ENCODE assay signal across 8 mouse cellular contexts in genomic region chr6:88136201-88136631, GRCm38 (mm10). TPM values are rescaled to one million over a fixed set of nuclear protein-coding genes. Genes with fewer than 3 reads are reported as not detected.
DNase-seq lines count a peak whose midpoint lies in the region; ATAC-seq and TF ChIP-seq lines count a peak whose summit lies in the region.

No protein-coding gene starts in this region.

- TF ChIP-seq CTCF in ES-Bruce4 (IDR thresholded peaks at IDR 0.05; ENCODE audit: low read depth, low read length) = no peak

- TF ChIP-seq EP300 in ES-Bruce4 (IDR thresholded peaks at IDR 0.05; ENCODE audit: insufficient read depth, low read depth, low read length) = no peak

- peak; percentile 52 for ATAC-seq in common myeloid progenitor, adult 5-6 weeks (replicated peaks; ENCODE audit: low read depth, poor library complexity, severe bottlenecking)
- ATAC-seq in heart, embryonic 14.5 days (ENCODE audit: insufficient number of reproducible peaks, insufficient read depth, low FRiP score, low read depth) = no peak
- ATAC-seq in limb, embryonic 12.5 days (ENCODE audit: insufficient number of reproducible peaks, insufficient read depth, low FRiP score, low TSS enrichment, low read depth) = no peak
- no peak for ATAC-seq in midbrain, embryonic 14.5 days (ENCODE audit: low FRiP score, low TSS enrichment)
- ATAC-seq in activated CD4-positive, CD25-positive, alpha-beta regulatory T cell, adult 4 months = no peak

- no peak overlapping the region for H3K9ac ChIP-seq in ES-Bruce4 (ENCODE audit: low read depth, poor library complexity, severe bottlenecking)
- 0 out of 2 replicates have a peak overlapping the region, but pooled peaks have one; percentile 34 for H3K9ac ChIP-seq in heart, embryonic 14.5 days (ENCODE audit: low read length)
- no peak overlapping the region for H3K9ac ChIP-seq in limb, embryonic 12.5 days (replicated peaks)
- peak overlapping the region; percentile 34; the same call in 1 of the 2 replicates for H3K9ac ChIP-seq in midbrain, embryonic 14.5 days (replicated peaks; ENCODE audit: low read length)

- H3K9me3 ChIP-seq in ES-Bruce4 (replicated peaks; ENCODE audit: control insufficient read depth, insufficient read depth, low read length, poor library complexity, severe bottlenecking) = no peaks in the 10 kb centered on the region
- no peaks in the 10 kb centered on the region for H3K9me3 ChIP-seq in heart, embryonic 14.5 days (ENCODE audit: control insufficient read depth, low read length)
- H3K9me3 ChIP-seq in limb, embryonic 12.5 days = no peaks in the 10 kb centered on the region
- H3K9me3 ChIP-seq in midbrain, embryonic 14.5 days (ENCODE audit: control insufficient read depth, low read length) = no peaks in the 10 kb centered on the region

- peak overlapping the region; percentile 61 for H3K4me2 ChIP-seq in heart, embryonic 14.5 days (ENCODE audit: low read length)
- H3K4me2 ChIP-seq in limb, embryonic 12.5 days = peak overlapping the region; percentile 47
- peak overlapping the region; percentile 42 for H3K4me2 ChIP-seq in midbrain, embryonic 14.5 days (ENCODE audit: low read length)

- 22% methylated on average over 15 of the region's 15 CpGs for WGBS in heart, embryonic 14.5 days
- 34% methylated on average over 15 of the region's 15 CpGs for WGBS in limb, embryonic 12.5 days
- 24% methylated on average over 15 of the region's 15 CpGs for WGBS in midbrain, embryonic 14.5 days

- DNase-seq in midbrain, embryonic 14.5 days = peak; percentile 53
- DNase-seq in c-Kit-positive CD71-positive TER-119-positive erythroid progenitor cells, embryonic 14.5 days (ENCODE audit: low spot score) = no peak
- DNase-seq in layer of hippocampus, postnatal 10 days (ENCODE audit: low spot score in 2 of 2) = no peak

- H3K36me3 ChIP-seq in ES-Bruce4 (ENCODE audit: control insufficient read depth, insufficient read depth, low read length, poor library complexity, severe bottlenecking) = no peaks in the 10 kb centered on the region
- no peaks in the 10 kb centered on the region for H3K36me3 ChIP-seq in heart, embryonic 14.5 days (ENCODE audit: control insufficient read depth, insufficient read depth, low read length)
- H3K36me3 ChIP-seq in limb, embryonic 12.5 days = no peaks in the 10 kb centered on the region
- H3K36me3 ChIP-seq in midbrain, embryonic 14.5 days (ENCODE audit: control insufficient read depth, insufficient read depth, low read length) = no peaks in the 10 kb centered on the region

- no peaks in the 10 kb centered on the region for H3K27me3 ChIP-seq in ES-Bruce4 (ENCODE audit: control insufficient read depth, insufficient read depth, low read length, poor library complexity, severe bottlenecking)
- H3K27me3 ChIP-seq in heart, embryonic 14.5 days (ENCODE audit: control insufficient read depth, insufficient read depth, low read length) = peaks cover 47% of the 10 kb centered on the region
- H3K27me3 ChIP-seq in limb, embryonic 12.5 days = peaks cover 21% of the 10 kb centered on the region
- H3K27me3 ChIP-seq in midbrain, embryonic 14.5 days (ENCODE audit: control insufficient read depth, insufficient read depth, low read length) = no peaks in the 10 kb centered on the region

- H3K27ac ChIP-seq in ES-Bruce4 (ENCODE audit: insufficient read depth, low read length) = no peak overlapping the region
- no peak overlapping the region for H3K27ac ChIP-seq in heart, embryonic 14.5 days (replicated peaks in 1 of 2; ENCODE audit: control insufficient read depth in 1 of 2, insufficient read depth in 1 of 2, low read depth in 2 of 2, low read length in 2 of 2)
- H3K27ac ChIP-seq in limb, embryonic 12.5 days = no peak overlapping the region
- H3K27ac ChIP-seq in midbrain, embryonic 14.5 days (replicated peaks; ENCODE audit: low read depth, low read length) = no peak overlapping the region

- 0 out of 2 replicates have a peak overlapping the region, but pooled peaks have one; percentile 13 for H3K4me3 ChIP-seq in ES-Bruce4 (ENCODE audit: low read depth, low read length)
- peak overlapping the region; percentile 23 to 29 for H3K4me3 ChIP-seq in heart, embryonic 14.5 days (ENCODE audit: control insufficient read depth in 1 of 2, insufficient read depth in 1 of 2, low read depth in 1 of 2, low read length in 2 of 2)
- H3K4me3 ChIP-seq in limb, embryonic 12.5 days (replicated peaks) = peak overlapping the region; percentile 19
- peak overlapping the region; percentile 8; the same call in 1 of the 2 replicates for H3K4me3 ChIP-seq in midbrain, embryonic 14.5 days (replicated peaks; ENCODE audit: low read depth, low read length)

- TF ChIP-seq POLR2A in ES-Bruce4 (IDR thresholded peaks at IDR 0.05; ENCODE audit: insufficient read depth, low read length) = no peak

- H3K4me1 ChIP-seq in ES-Bruce4 (ENCODE audit: control insufficient read depth, insufficient read depth, low read length) = no peaks in the 10 kb centered on the region
- peaks cover 27 to 47% of the 10 kb centered on the region in 2 experiments for H3K4me1 ChIP-seq in heart, embryonic 14.5 days (ENCODE audit: control insufficient read depth in 2 of 2, insufficient read depth in 2 of 2, low read length in 2 of 2)
- peaks cover 13% of the 10 kb centered on the region for H3K4me1 ChIP-seq in limb, embryonic 12.5 days (replicated peaks)
- H3K4me1 ChIP-seq in midbrain, embryonic 14.5 days (ENCODE audit: control insufficient read depth, insufficient read depth, low read length) = peaks cover 26% of the 10 kb centered on the region; the same call in 1 of the 2 replicates

RNA-seq across cellular contexts. Expression of gene Rpn1, which starts 51.9 kb away (rescaled TPM):
- 222 and 238 TPM in 2 replicates for polyA plus RNA-seq in ES-Bruce4 (2011; ENCODE audit: insufficient read depth, insufficient read length, low read depth, missing spikeins)
- 196 and 216 TPM in 2 replicates for total RNA-seq in common myeloid progenitor, adult 5-6 weeks (2017)
- 179 and 180 TPM in 2 replicates for polyA plus RNA-seq in heart, embryonic 14.5 days (2014; fragmentation: Nextera tagmentation; extraction: Ambion mirVana)
- 333 and 337 TPM in 2 replicates for polyA plus RNA-seq in limb, embryonic 12.5 days (2016; fragmentation: Nextera tagmentation; extraction: Ambion mirVana)
- polyA plus RNA-seq in midbrain, embryonic 14.5 days (2014; fragmentation: Nextera tagmentation; extraction: Ambion mirVana) = 251 and 290 TPM in 2 replicates
- 100 to 1,000 TPM; 168 to 180 TPM for total RNA-seq in layer of hippocampus, postnatal 10 days (2021)
- 100 to 1,000 TPM; 100 to 113 TPM for polyA plus RNA-seq in activated CD4-positive, CD25-positive, alpha-beta regulatory T cell, adult 4 months (2017; shearing (Covaris generic))

RNA-seq across cellular contexts. Expression of gene Gata2, which starts 57.5 kb away (rescaled TPM):
- 6.0 and 8.3 TPM in 2 replicates for polyA plus RNA-seq in ES-Bruce4 (2011; ENCODE audit: insufficient read depth, insufficient read length, low read depth, missing spikeins)
- total RNA-seq in common myeloid progenitor, adult 5-6 weeks (2017) = 48.1 and 78.8 TPM in 2 replicates
- 12.5 and 18.6 TPM in 2 replicates for polyA plus RNA-seq in heart, embryonic 14.5 days (2014; fragmentation: Nextera tagmentation; extraction: Ambion mirVana)
- polyA plus RNA-seq in limb, embryonic 12.5 days (2016; fragmentation: Nextera tagmentation; extraction: Ambion mirVana) = 5.7 and 8.6 TPM in 2 replicates
- polyA plus RNA-seq in midbrain, embryonic 14.5 days (2014; fragmentation: Nextera tagmentation; extraction: Ambion mirVana) = 15.4 and 23.0 TPM in 2 replicates
- 1 to 10 TPM; 4.6 to 5.9 TPM for total RNA-seq in layer of hippocampus, postnatal 10 days (2021)
- polyA plus RNA-seq in activated CD4-positive, CD25-positive, alpha-beta regulatory T cell, adult 4 months (2017; shearing (Covaris generic)) = not detected

Comparison
In these comparisons a context has a peak if more than half of its experiments do, and no peak if none do; other contexts are left out.
1. H3K9ac ChIP-seq: peak in heart, embryonic 14.5 days (single experiment) and midbrain, embryonic 14.5 days (single experiment); none in ES-Bruce4 (single experiment) and limb, embryonic 12.5 days (single experiment).
2. Peak in every context shown above with its lines, with median percentiles within 50 percentile points of each other: H3K4me3 ChIP-seq and H3K4me2 ChIP-seq.